ENCODE assay signal across 20 mouse cellular contexts in the genomic region with DNA sequence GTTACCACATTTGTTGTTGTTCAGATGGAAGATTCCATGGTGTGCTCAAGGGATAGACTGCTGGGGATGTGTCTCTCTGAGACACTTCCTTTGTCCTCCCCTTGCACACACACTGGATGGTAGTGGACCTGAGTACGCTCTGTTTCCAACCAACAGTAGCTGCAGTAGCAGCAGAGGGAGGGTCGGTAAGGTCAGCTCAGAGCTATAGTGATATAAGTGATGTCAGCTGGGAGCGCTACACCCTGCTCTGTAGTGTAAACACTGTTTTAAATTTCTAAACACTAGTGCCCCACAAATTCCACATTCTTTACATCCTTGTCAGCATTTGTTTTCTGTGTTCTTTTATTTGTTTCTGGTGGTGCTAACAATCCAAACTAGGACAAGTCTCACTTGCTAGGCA.
"Had no signal": no experiment of that assay in that cellular context is flagged by ENCODE, and none has a peak within 500 bp of the region (broad histone marks: within the 10 kb centered on the region; RNA-seq: fewer than 3 reads in every experiment).

No protein-coding gene starts in this region.

- H3K9ac ChIP-seq: kidney, embryonic 15.5 days; limb, embryonic 12.5 days; limb, embryonic 15.5 days; liver, embryonic 14.5 days; liver, postnatal 0 days; midbrain, embryonic 12.5 days; midbrain, embryonic 15.5 days; neural tube, embryonic 13.5 days had no signal

- H3K4me1 ChIP-seq: kidney, embryonic 15.5 days; limb, embryonic 12.5 days; limb, embryonic 15.5 days; midbrain, embryonic 15.5 days had no signal

- H3K9me3 ChIP-seq: kidney, embryonic 15.5 days; limb, embryonic 12.5 days; limb, embryonic 15.5 days; midbrain, embryonic 12.5 days; midbrain, embryonic 15.5 days; neural tube, embryonic 13.5 days had no signal

- H3K27me3 ChIP-seq: kidney, embryonic 15.5 days; limb, embryonic 12.5 days; limb, embryonic 15.5 days; midbrain, embryonic 12.5 days; midbrain, embryonic 15.5 days; neural tube, embryonic 13.5 days had no signal

- H3K4me3 ChIP-seq: kidney, embryonic 15.5 days; limb, embryonic 12.5 days; limb, embryonic 15.5 days; midbrain, embryonic 12.5 days; midbrain, embryonic 15.5 days; neural tube, embryonic 13.5 days had no signal

- H3K27ac ChIP-seq: kidney, embryonic 15.5 days; limb, embryonic 12.5 days; limb, embryonic 15.5 days; liver, embryonic 14.5 days; macrophage; midbrain, embryonic 12.5 days; midbrain, embryonic 15.5 days; neural tube, embryonic 13.5 days had no signal

- DNase-seq: kidney, adult 8-10 months; kidney, postnatal 14 days; kidney, postnatal 4 days; left cerebral cortex, postnatal 4 days; liver, postnatal 0 days; lung, postnatal 14 days; retina, postnatal 1 day; right cerebral cortex, postnatal 25 days; spleen, adult 18-20 months; thymus, postnatal 25 days had no signal

- H3K4me2 ChIP-seq: kidney, embryonic 15.5 days; limb, embryonic 12.5 days; limb, embryonic 15.5 days; liver, embryonic 11.5 days; midbrain, embryonic 12.5 days; midbrain, embryonic 15.5 days; neural tube, embryonic 13.5 days had no signal

- ATAC-seq: intestine, embryonic 16.5 days; liver, postnatal 0 days; midbrain, embryonic 15.5 days had no signal
